Mouse (Mus musculus) hindbrain, embryonic 11.5 days (tissue): ENCODE results near the gene Cop1. TPM values are rescaled to one million over a fixed set of nuclear protein-coding genes. Genes with fewer than 3 reads are reported as not detected.
A peak's percentile ranks its signal among the peaks of the same experiment; 100 is the strongest.
"Not testable (repeated sequence)": the region's sequence is repeated elsewhere in the genome, so short reads cannot be mapped to it uniquely, and the experiment has no call there.

ENCODE experiments used
- ATAC-seq: fragments of 200-750 bp; cut with Nextera tagmentation; 2 replicates; pipeline ENCODE4 v1.8.0; 2017; ENCODE audit warnings: mild to moderate bottlenecking, moderate TSS enrichment, moderate library complexity; ENCODE audit not compliant: low FRiP score
- DNase-seq: peaks from one replicate; pipeline ENCODE4 v3.0.0-alpha.2; 2015; ENCODE audit warnings: low spot score
- H3K27ac ChIP-seq: fragments of 300-500 bp; sonication (generic); 2 replicates; pipeline ENCODE4 v1.5.1; 2014; ENCODE audit warnings: mild to moderate bottlenecking, low read depth, low read length
- H3K27me3 ChIP-seq: fragments of 300-500 bp; sonication (generic); 2 replicates; pipeline ENCODE4 v1.6.1; 2014; ENCODE audit warnings: mild to moderate bottlenecking, low read length, moderate library complexity, mixed read lengths; ENCODE audit not compliant: control insufficient read depth, insufficient read depth
- H3K36me3 ChIP-seq: fragments of 300-500 bp; sonication (generic); 2 replicates; pipeline ENCODE4 v1.6.1; 2014; ENCODE audit warnings: mild to moderate bottlenecking, low read length, moderate library complexity, mixed read lengths; ENCODE audit not compliant: control insufficient read depth, insufficient read depth
- H3K4me1 ChIP-seq: fragments of 300-500 bp; sonication (generic); replicated peaks from 2 replicates; pipeline ENCODE4 v1.6.1; 2014; ENCODE audit warnings: low read length, mixed read lengths; ENCODE audit not compliant: control insufficient read depth, insufficient read depth
- H3K4me2 ChIP-seq: fragments of 300-500 bp; sonication (generic); replicated peaks from 2 replicates; pipeline ENCODE4 v1.6.1; 2014; ENCODE audit warnings: mild to moderate bottlenecking, low read depth, low read length
- H3K4me3 ChIP-seq: fragments of 300-500 bp; sonication (generic); 2 replicates; pipeline ENCODE4 v1.5.1; 2014; ENCODE audit warnings: low read depth, low read length
- H3K9ac ChIP-seq: fragments of 300-500 bp; sonication (generic); 2 replicates; pipeline ENCODE4 v1.6.1; 2014; ENCODE audit warnings: low read depth, low read length
- H3K9me3 ChIP-seq: fragments of 300-500 bp; sonication (generic); 2 replicates; pipeline ENCODE4 v1.6.1; 2016; ENCODE audit warnings: low read length; ENCODE audit not compliant: control insufficient read depth
- WGBS: fragments of 180-500 bp; shearing (Covaris S2); extraction: QIAGEN DNeasy Blood & Tissue Kit; methylation state at CpG from one replicate; pipeline ENCODE4 v1.1.7; 2014; 5-methylcytosine and 5-hydroxymethylcytosine counted together
- polyA plus RNA-seq: library from polyadenylated mRNA; unstranded; fragments of >200 nt; fragmentation: Nextera tagmentation; extraction: Ambion mirVana; gene quantifications from 2 replicates; pipeline ENCODE4 v1.2.1, GENCODE M21; 2014

The Cop1 gene
- polyA plus RNA-seq: 56.4 and 125 TPM in 2 replicates

DNA sequence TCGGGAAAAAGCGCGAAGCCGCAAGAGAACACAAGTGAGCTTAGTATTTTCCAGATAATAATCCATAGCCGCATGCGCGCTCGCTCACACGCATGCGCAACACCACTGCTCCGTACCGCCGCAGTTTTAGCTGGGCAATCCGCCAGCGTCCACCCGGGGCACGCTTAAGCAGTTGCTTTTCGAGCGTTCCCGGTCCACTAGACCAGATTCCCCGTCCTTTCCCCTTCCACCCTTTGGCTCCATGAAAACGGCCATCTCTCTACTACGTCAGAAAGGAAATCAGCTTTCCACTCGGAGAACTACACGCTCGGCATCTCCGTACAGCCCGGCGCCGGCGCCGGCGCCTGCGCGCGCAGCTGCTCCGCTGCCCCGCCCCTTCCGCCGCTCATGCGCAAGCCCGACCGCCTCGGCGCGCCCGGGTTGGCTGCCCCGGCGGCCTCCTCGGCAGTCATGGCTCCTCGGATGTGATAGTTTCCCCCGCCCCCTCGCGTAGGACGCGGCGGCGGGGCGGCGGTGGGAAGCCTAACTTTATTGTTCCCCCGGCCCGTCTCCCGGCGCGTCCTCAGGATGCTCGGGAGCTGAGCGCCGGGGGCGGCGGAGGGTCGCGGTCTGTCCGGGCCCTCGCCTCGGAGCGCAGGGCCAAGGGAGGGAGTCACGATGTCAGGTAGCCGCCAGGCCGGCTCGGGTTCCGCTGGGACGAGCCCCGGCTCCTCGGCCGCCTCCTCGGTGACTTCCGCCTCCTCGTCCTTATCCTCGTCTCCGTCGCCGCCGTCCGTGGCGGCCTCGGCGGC lies at the start of gene Cop1:
Cop1 (plus strand) TSS at position 540 of the 791 bp plus-strand sequence.
- Histone ChIP-seq H3K27ac (peak within 1 kb of the TSS; percentile 74), H3K4me2 (peak within 1 kb of the TSS; percentile 54), H3K4me3 (peak within 1 kb of the TSS; percentile 66), H3K9ac (peak within 1 kb of the TSS; percentile 75)
- H3K27me3 ChIP-seq, H3K9me3 ChIP-seq, H3K4me1 ChIP-seq, H3K36me3 ChIP-seq: not testable (repeated sequence)
- WGBS: under 1% methylated on average over 62 of the region's 97 CpGs
- ATAC-seq (peak; percentile 98), DNase-seq (peak; percentile 95)

- no peak overlapping the region for H3K27ac ChIP-seq
- no peaks in the 10 kb centered on the region for H3K4me1 ChIP-seq
- no peak overlapping the region for H3K4me3 ChIP-seq
- DNase-seq (no peak), ATAC-seq (no peak)
- H3K9me3 ChIP-seq: no peaks in the 10 kb centered on the region
- H3K4me2 ChIP-seq: no peak overlapping the region
- H3K9ac ChIP-seq: no peak overlapping the region
- no peaks in the 10 kb centered on the region for H3K36me3 ChIP-seq
- 80% methylated on average over 3 of the region's 3 CpGs for WGBS
- H3K27me3 ChIP-seq: no peaks in the 10 kb centered on the region
Observed at GRCm38 (mm10) chr1:159186741-159187140, 45.4 kb upstream of the Cop1 start.

DNA sequence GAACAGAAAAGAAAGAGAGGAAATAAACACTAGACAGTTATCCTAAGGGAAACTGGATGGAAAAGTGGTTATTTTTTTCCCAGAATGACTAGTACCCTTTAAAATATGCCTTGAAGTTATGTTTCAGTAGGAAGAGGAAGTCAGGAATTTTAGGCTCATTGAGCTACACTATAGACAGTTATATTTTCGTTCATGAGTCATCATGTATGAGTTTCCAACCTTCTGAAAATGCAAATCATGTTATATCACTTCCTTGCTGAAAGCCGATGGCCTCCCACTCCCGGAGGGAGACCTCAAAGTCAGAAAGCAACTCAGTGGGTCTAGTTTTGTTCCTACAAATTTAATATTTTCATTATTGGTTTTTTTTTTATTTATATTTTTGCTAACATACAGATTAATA lies 33.5 kb upstream of the Cop1 start:
- H3K4me1 ChIP-seq: no peaks in the 10 kb centered on the region
- WGBS: 87% methylated on average over 3 of the region's 3 CpGs
- DNase-seq: no peak
- H3K36me3 ChIP-seq: no peaks in the 10 kb centered on the region
- H3K9me3 ChIP-seq: no peaks in the 10 kb centered on the region
- H3K27me3 ChIP-seq: no peaks in the 10 kb centered on the region
- H3K4me3 ChIP-seq: no peak overlapping the region
- H3K9ac ChIP-seq: no peak overlapping the region
- no peak overlapping the region for H3K27ac ChIP-seq
- ATAC-seq: no peak
- no peak overlapping the region for H3K4me2 ChIP-seq

GRCm38 (mm10) chr1:159199606-159200005 lies 32.5 kb upstream of the Cop1 start:
- no peaks in the 10 kb centered on the region for H3K27me3 ChIP-seq
- H3K36me3 ChIP-seq: no peaks in the 10 kb centered on the region
- DNase-seq (no peak), ATAC-seq (no peak)
- H3K27ac ChIP-seq: no peak overlapping the region
- no peak overlapping the region for H3K9ac ChIP-seq
- H3K4me3 ChIP-seq: no peak overlapping the region
- no peaks in the 10 kb centered on the region for H3K9me3 ChIP-seq
- no peaks in the 10 kb centered on the region for H3K4me1 ChIP-seq
- WGBS: 85% methylated on average over 3 of the region's 3 CpGs
- H3K4me2 ChIP-seq: no peak overlapping the region

- H3K9me3 ChIP-seq: no peaks in the 10 kb centered on the region
- no peak overlapping the region for H3K4me2 ChIP-seq
- no peaks in the 10 kb centered on the region for H3K27me3 ChIP-seq
- no peak for DNase-seq
- no peak overlapping the region for H3K27ac ChIP-seq
- H3K4me1 ChIP-seq: no peaks in the 10 kb centered on the region
- no peak overlapping the region for H3K4me3 ChIP-seq
- H3K9ac ChIP-seq: no peak overlapping the region
- ATAC-seq: no peak
- H3K36me3 ChIP-seq: no peaks in the 10 kb centered on the region
Observed at GRCm38 (mm10) chr1:159201220-159201619, 30.9 kb upstream of the Cop1 start.

- Histone ChIP-seq H3K27me3 (no peaks in the 10 kb centered on the region), H3K9me3 (no peaks in the 10 kb centered on the region), H3K9ac (no peak overlapping the region), H3K27ac (no peak overlapping the region), H3K4me1 (no peaks in the 10 kb centered on the region), H3K4me3 (no peak overlapping the region), H3K4me2 (no peak overlapping the region), H3K36me3 (no peaks in the 10 kb centered on the region)
- 83% methylated on average over 4 of the region's 4 CpGs for WGBS
- ATAC-seq (no peak), DNase-seq (no peak)
Observed at GRCm38 (mm10) chr1:159211711-159212110, 20.4 kb upstream of the Cop1 start.

GRCm38 (mm10) chr1:159217437-159217836 lies 14.7 kb upstream of the Cop1 start:
- Histone ChIP-seq H3K9ac (no peak overlapping the region), H3K4me3 (no peak overlapping the region), H3K4me2 (no peak overlapping the region), H3K27ac (no peak overlapping the region), H3K9me3 (no peaks in the 10 kb centered on the region), H3K36me3 (no peaks in the 10 kb centered on the region), H3K27me3 (no peaks in the 10 kb centered on the region), H3K4me1 (no peaks in the 10 kb centered on the region)
- DNase-seq (no peak), ATAC-seq (no peak)
- WGBS: 95% methylated on average over 4 of the region's 4 CpGs

- Histone ChIP-seq H3K9me3 (no peaks in the 10 kb centered on the region), H3K36me3 (no peaks in the 10 kb centered on the region), H3K4me3 (no peak overlapping the region), H3K4me1 (no peaks in the 10 kb centered on the region), H3K27me3 (no peaks in the 10 kb centered on the region), H3K27ac (no peak overlapping the region), H3K9ac (no peak overlapping the region), H3K4me2 (no peak overlapping the region)
- DNase-seq (no peak), ATAC-seq (no peak)
- 81% methylated on average over 2 of the region's 2 CpGs for WGBS
Observed at GRCm38 (mm10) chr1:159222046-159222445, 10.1 kb upstream of the Cop1 start.

GRCm38 (mm10) chr1:159225064-159225824 lies 6.9 kb upstream of the Cop1 start:
- ATAC-seq: no peak
- H3K9ac ChIP-seq: no peak overlapping the region
- 78% methylated on average over 8 of the region's 8 CpGs for WGBS
- no peak overlapping the region for H3K27ac ChIP-seq
- no peak for DNase-seq
- H3K36me3 ChIP-seq: no peaks in the 10 kb centered on the region
- H3K4me1 ChIP-seq: no peaks in the 10 kb centered on the region
- H3K27me3 ChIP-seq: no peaks in the 10 kb centered on the region
- no peak overlapping the region for H3K4me2 ChIP-seq
- no peak overlapping the region for H3K4me3 ChIP-seq
- no peaks in the 10 kb centered on the region for H3K9me3 ChIP-seq
